Mouse (Mus musculus) frontal cortex, adult (tissue): ENCODE results near the gene Cyp2c67.
"Not testable (repeated sequence)": the region's sequence is repeated elsewhere in the genome, so short reads cannot be mapped to it uniquely, and the experiment has no call there.

Source experiments
- ATAC-seq: cut with Nextera tagmentation; 2 replicates; pipeline ENCODE4 v1.9.2; 2017; ENCODE audit warnings: mild to moderate bottlenecking, moderate library complexity, mixed read lengths; ENCODE audit not compliant: low TSS enrichment

Gene Cyp2c67

DNA sequence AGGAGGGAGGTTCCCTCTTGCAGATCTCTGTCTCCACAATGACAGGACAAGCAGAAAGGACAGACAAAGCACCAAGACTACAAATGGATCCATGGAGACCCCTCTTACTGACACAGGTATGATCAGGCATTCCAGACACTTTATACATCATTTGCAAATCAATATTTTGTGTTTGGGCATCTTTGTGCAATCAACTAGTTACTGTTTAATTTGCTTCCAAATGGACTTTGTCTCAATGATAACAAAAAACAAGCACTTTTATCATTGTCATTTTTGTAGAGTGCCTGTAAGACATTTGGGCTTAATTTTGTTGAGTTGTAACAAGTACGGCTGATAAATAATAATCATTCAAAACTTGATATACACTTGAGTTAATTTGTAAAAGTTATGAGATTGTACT is at the start of gene Cyp2c67:
Gene Cyp2c67, minus strand, starts transcription at position 114 of the 400 bp plus-strand sequence.
- no peak for ATAC-seq

- not testable (repeated sequence) for ATAC-seq
Observed at GRCm38 (mm10) chr19:39665650-39666049, 16.8 kb upstream of the Cyp2c67 start.

GRCm38 (mm10) chr19:39652381-39652780 is 3.5 kb upstream of the Cyp2c67 start:
- ATAC-seq, result no peak

DNA sequence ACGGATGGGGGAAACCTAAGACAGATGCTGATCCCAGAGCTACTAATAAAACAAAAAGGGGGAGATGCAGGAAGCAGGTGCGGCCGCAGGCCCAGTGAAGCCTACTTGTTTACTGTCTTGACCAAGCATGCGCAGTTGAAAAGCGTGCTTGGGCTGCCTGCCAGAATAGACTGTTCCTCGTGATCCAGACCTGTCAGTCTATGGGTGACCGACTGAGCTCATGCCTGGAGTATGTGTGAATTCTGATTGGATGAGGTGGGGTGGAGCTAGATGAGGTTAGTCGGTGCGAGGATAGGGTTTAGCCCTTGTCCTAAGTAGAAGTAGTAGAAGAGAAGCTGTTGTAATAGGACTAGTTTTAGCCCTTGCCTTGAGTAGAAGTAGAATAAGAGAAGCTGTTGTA is 1.3 kb downstream of the Cyp2c67 start:
- ATAC-seq, result no peak

GRCm38 (mm10) chr19:39644551-39644950 is 4.3 kb downstream of the Cyp2c67 start:
- ATAC-seq, result not testable (repeated sequence)
